Mouse (Mus musculus) fibroblast of lung, adult 2 months (primary cell): ENCODE results near the gene Slc1a7.

Source experiments
- DNase-seq: peaks from one replicate; pipeline ENCODE4 v3.0.0-alpha.2; 2011; ENCODE audit warnings: low read depth

Slc1a7 gene

DNA sequence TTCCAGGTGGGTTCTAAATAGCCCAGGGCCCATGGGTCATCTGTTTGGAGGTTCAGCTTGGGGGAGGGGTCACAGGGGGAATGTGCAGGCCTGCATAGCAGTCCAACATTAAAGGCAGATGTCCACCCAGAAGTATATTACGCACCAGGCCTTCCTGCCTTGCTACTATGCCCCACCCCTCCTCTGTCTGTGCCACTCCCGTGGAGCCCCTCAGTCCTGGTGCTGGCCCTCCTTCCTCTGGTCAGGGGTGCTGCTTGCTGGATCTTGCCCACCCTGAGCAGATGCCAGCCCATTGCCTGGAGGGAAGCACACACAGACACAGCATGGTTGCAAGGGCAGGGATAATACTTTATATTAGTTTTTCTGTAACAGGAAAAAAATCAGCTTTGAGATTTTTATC is 46.3 kb downstream of the Slc1a7 start:
- DNase-seq, result no peak

DNA sequence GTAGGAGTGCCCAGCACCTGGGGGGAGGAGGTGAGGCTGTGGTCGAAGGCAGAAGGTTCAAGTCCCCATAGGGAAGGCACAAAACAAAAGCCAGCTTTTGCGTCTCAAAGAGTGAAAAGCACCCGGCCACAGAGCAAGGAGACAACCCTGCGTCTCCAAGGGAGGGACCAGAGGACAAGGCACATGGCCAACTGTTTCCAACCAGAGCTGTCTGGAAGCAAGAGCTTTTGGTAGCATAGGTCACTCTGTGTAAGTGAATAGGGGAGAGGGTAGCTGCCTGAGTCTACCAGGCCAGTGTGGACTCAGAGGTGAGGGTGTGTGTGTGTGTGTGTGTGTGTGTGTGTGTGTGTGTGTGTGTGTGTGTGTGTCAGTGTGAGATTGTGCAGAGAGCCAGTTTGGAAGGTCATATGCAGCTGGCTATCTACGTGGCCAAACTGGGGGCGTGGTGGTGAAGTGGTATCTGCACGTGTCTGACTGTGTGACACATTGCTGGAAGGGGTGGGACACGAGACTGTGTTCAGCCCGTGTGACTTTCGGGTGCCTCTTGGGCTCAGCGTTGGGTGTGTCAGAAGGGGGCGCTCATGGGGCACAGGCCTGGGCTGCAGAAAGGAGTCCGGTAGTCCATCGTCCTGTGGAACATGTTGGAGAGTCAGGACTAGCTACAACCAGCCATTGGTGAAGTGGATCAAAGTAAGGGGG is 47.1 kb downstream of the Slc1a7 start:
- DNase-seq, result no peak

DNA sequence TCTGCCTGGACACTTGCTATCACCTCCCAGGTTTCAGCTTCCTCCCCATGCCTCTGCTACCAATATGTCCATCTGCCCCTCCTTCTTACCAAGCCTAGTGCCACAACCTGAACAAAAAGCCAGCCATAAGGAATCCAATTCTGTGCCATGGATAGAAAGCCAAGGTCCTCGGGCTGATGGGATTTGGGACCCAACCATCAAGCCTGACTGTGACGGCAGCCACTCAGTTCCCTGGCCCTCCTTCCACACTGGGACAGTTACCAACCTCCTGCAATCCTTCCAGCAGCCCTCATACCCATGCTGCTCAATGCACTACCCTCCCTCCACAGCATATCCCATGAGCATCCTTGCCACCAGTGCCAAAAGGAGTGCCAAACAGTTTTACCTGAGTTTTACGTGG is 48.2 kb downstream of the Slc1a7 start:
- DNase-seq, result no peak

DNA sequence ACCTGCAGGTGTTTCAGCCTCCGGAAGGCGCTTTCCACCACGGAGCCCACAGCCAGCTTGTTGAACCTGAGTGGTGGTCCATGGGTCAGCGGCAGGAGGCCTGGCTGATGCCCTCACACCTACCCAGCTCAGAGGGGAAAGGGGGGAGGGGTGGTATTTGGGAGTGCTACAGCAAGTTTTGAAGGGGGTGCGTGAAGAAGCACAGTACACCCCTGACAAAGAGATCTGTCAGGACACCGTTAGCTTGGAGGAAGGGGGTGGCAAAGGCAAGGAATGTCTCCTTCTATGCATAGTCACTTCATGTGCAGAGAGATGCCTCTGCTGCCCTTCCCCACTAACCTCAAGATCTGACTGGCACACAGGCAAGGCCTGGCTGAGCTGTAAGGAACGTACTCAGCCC is 49.7 kb downstream of the Slc1a7 start:
- DNase-seq, result no peak

DNA sequence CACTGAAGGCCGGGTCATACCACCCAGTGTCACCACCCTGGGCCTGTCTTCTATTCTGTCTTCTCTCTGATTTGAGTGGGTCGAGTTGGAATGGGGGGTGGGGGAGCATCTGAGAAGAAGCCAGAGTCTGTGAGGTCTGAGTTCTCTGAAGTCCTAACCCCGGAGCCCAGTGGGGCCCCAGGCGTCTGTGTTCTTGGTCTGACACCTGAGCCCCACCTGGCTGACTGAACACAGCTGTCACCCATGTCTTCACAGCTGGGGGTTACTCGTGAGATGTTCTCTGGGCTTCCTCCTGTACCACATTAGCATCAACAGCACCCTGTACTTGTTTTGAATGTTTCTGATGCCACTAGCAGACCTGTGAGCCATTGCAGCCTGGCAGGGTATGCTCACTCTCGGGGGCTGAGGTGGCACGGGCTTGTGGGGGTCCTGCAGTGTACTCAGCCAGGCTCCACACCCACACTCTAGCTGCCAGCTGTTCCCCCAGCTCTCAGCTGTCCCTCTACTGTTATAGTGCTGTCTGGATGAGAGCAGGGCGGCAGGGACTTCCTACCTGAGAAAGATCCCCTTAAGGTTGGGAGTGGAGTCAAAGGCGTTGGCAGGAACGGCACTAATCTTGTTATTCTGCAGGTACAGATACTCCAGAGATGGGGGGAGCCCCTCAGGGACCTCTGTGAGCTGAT is 50.2 kb downstream of the Slc1a7 start:
- no peak for DNase-seq

DNA sequence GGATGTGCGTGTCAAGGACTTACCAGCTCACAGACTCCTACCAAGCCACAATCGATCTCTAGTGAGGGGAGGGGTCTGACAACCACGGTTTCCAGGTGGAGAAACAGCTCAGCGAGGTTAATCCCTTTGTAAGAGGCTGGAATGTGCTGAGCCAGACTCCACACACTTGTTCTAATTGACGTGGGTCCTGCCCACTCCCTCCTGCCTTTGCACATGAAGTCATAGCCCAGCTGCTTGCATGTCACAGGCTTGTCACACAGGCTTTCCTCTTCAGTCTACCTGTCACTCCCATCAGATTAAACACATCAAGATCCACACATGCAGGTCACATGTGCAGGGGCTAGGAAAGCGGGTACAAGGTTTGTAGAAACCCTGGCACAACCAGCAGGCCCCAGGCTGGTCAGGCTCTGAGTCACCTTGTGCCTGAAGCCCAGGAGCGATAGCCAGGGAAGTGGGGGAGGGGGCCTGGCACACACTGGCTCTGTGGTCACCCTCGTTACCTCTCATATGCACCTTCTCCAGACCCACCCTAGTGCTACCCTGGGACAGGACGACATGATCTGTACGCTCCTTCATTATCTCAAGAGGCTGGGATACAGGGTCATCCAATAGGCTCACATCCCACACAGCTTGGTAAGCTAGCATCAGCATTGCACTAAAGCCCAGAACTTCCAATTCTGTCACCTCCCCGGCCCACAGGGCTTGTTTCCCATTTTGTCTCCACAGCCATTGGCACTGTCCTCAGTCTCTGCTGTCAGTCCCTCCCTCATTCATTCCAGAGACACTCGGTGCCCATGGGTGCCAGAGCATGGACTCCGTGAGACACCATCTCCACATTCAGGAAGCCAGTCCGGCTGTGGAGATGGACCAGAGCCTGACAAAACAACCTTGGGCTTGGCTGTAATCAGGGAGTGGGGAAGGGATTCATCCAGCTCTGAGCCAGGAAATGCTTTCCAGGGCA is 51.1 kb downstream of the Slc1a7 start:
- no peak for DNase-seq

DNA sequence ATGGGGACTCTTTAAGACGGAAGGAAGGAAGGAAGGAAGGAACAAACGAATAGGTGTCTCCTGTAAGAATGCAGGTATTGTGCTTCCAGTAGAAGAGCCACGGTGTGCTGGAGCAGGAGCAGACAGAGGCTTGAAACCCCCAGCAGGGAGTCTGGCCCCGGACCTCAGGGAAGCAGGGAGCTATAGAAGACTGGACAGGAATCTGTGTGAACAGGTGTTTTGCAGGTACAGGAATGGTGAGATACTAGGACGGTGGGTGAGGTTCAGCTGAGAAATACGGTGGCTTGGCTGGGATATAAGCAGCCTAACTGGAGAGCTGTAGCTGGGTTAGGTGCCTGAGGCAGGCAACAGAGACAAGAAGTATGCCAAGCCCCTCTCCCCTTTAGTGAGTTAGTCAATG is 52.0 kb downstream of the Slc1a7 start:
- no peak for DNase-seq

DNA sequence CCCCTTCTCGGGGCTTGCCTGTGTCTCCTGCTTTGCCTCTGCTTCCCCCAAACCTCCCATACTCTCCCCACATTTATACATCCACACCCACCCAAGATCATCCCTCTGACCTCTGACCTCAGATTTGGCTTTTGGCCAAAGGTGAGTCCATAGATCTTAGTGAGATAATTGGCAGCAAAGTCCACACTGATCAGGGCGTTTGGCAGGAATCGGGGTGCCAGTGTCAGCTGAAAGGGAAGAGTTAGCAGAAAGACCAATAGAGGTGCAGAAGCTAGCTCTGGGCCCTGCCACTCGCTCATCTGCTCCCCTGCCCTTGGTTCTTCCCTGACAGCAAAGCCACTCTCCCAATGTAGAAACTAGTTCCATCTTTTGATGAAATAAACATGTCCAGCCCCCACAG is 55.1 kb downstream of the Slc1a7 start:
- no peak for DNase-seq

DNA sequence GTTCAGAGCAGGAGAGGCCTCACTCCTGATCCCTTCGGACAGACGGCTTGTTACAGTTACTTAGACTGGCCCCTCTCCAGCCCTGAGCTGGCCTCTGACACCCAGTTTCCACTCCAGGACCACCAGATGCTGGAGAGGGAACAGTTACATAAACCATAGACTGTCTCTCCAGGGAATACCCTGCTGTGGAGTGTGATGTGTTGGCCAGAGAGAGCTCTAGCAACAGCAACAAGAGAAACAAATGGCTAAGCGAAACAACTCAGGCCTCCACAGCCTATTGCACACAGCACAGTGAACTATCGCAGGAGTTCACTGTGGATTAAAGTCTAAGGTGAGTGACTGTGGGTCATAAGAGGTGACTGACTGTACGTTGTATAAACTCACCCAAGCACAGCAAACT is 56.5 kb downstream of the Slc1a7 start:
- DNase-seq, result no peak

DNA sequence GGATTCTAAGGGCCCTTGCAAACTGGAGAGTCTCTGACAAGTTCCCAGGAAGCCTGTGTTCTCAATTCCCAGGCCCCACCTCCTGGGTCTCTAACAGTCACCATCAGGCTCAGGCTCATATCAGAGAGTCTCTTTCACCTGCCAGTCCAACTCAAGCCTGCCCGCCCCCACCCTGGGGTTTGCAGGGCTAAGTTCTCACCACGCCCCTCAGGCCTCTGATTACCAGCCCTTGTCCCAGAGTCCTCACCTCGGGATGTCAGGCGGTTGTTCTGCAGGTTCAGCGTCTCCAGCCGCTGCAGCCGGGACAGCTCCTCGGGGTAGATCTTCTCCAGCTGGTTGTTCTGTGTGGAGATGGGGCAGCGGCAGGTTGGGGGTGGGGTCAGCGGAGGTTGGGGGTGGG is 57.1 kb downstream of the Slc1a7 start:
- DNase-seq, result no peak

DNA sequence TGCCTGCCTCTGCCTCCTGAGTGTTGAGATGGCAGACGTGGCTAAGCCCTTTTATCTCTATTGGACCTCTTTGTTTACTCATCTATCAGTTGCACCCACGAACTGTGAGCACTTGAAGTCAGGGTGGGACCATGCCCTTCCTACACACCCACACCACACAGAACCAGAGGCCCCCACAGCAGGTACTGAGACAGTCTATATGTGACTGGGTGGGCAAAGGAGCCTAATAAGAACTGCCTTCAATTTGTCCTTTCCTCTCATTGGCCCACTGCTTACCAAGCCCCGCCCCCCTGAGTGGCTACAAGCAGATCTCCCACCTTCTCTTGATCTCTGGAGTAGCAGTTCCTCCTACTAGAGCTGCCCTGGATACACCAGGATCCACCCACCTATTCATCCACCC is 58.1 kb downstream of the Slc1a7 start:
- no peak for DNase-seq

DNA sequence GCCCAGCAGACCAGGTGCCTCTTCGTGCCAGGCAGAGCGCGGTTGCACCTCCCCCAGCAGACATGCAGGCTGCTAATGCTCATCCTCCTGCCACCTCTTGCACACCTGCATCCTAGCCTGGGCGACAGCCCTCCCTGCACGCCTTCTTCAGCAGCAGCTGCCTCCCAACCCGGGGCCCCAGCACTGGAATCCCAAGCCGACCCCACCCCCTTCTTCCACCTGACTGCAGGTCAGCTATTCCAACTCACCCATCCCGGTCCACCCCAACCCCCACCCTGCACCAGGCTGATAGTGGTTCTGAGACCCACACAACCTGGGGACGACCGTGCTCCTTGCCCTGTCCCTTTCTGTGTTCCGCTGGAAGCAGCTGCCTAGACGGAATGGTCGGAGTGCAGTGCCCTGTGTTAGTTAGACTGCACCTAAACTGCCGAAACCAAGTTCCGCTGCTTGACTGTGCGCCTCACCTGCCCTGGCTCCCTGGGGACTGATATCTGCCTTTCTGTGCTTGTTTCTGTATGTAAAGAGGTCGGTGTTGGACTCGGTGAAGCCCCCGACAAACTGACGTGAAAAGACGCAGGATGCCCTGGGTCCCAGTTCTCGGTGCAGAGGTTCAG is 62.9 kb downstream of the Slc1a7 start:
- DNase-seq, result no peak

DNA sequence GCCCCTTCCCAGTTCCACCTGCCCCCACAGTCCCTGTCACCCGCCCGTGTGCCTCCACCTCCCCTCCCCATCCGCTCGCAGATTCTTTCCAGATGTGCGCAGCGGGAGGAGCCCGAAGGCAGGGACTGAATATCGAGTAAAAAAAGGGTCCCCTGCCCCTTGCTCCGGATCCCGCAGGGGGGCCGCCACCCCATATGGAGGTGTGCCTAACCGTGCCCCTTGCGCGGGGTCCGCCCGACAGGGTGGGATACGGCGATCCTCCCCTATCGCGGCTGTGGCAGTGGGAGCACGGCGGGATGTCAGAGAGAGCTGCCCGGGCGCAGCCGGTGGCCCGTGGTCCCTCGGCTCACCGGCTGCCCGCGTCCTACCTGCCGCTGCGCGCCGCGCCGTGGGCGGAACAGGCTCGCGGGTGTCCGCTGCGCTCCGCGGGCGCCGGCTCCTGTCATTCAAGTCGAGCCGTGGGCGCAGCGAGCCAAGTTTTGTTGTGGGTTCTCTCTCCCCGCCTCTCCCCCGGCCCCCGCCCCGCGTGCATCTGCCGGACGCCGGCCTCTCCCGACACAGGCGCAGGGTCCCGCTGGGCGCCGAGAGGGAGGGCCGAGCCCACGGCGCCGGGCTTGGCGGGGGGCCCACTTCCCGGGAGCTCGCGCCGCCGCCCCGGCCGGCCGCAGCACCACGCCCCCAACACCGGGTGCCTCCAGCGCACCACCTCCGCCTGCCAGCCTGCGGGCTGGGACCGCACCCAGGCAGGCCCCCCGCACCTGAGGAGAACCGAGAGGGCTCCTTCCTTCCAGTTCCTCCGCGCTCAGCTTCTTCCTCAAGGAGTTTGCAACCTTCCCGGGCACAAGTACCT is 63.6 kb downstream of the Slc1a7 start:
- DNase-seq, result no peak

DNA sequence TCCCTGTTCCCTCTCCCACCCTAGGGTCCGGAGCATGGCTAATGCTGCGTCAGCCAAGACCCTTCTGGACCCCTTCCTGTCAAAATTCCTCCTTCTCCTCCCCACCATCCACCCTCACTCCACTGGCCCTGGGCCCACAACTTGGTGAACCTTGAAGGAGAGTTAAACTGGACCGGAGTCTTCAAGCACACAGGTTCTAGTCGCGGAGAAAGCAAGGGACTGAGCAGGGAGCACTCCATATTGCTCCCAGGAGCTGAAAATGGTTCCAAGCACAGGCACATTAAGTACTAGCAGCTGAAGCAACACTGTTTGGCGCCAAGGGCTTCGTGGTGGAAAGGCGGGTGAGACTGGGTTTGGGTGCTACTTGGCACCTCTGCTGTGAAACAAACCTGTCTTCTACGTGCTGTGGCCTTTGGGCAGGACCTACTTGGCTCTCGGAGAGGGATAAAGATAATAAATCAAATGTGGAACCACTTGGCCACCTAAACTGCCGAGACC is 64.3 kb downstream of the Slc1a7 start:
- peak; percentile 46 for DNase-seq

DNA sequence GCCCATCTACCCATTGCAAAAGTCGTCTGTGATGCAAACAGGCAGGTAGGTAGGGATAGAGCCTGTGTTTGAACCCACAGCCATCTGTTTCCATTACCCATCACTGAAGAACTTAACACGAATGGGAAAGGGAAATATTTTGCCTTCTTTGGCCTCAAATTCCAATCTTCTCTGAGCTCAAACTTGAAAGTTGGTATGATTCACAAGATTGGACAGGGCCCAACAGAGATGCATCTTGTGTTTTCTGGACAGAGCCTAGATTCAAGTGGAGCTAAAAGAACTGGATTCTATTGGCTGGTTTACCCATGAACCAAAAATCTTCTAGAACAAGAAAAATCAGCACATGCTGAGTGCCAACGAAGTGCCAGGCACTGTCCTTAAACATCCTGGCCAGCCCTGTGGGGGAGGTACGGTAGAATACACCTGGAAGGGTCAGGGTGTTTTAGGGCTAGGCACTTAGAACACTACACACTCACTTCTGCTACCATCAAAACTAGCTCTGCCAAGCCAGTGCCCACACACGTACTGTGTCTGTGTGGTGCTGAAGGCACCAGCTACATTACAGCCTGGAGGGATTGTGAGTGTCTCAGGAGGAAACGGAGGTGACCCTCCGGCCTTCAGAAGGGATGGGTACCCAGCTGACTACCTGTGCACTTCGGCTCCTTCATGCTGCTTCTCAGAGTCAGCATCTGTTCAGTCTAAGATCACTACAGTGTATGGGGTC is 65.1 kb downstream of the Slc1a7 start:
- peak; percentile 51 for DNase-seq

DNA sequence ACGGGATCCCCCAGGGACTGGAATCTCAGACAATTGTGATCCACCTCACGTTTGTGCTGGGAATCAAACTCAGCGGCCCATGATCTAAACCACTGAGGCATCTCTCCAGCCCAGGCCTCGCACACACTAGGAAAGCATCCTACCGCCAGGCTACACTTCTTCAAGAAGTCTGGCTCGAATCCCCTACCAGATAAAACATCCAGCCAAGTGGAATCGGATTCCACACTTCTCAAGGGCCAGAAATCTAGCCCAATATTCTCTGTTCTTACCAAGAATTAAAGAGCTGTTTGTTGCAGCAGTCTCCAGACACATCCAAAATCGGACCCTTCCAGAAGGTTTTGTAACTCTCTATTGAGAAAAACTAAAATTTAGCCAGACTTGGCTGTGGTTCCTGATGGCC is 68.9 kb downstream of the Slc1a7 start:
- DNase-seq, result no peak

DNA sequence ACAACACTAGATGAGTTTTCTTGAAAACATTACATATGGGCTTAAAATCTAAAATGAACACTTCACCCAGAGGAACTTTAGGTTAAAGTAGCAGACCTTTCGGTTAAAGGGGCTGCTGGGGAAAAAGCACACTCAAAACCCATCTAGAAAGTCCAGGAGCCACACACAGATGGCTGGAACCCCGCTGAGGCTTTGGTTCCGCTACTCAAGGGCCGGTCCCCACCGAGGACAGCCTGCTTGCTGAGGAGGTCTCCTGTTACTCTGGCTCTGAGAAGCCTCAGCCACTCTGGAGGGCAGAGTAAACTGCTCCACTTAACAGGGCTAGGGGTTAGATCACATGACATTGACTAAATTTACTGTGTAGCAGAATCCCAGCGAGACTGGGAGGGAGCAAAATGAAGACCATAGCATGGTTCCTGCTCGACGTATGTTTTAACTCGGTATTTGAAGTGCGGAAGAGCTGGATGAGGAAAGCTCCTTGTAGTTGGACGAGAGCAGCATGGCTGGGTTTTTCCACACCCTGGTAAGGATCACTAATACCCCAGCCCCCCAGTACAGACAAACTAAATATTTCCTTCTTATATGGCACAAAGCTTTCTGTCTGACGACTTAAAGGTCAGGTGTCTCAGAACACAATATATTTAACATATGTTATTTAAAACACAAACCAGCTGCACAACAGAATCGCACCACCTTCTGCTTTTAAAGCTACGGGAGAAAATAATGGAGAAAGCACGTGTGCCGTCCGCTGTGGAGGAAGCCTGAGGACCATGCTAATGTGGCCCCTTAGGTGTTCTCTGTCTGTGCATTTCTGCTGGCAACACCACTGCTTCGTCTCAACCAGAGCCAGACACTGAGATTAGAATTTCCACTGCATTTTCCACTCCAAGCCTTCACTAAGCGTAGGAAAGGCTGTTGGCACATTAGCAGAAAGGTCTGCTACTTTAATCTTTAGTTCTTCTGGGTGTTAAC is 77.3 kb downstream of the Slc1a7 start:
- no peak for DNase-seq

DNA sequence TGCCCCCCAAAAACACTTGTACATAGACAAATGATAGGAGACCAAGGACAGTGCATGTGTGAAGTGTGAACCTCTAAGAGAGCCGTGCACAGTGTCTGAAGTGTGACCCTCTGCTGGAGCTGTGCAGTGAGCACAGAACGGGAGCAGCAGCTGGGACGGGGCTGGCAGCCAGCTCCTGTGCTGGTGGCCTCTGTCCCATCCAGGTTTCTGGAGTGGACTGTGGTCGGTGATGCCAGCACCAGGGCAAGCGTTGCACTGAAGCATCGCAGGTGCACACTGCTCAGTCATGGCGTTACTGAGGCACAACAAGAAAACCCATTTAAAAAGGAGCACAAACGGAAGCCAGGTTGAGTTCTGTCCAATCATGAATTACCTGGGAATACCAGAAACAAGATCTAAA is 78.0 kb downstream of the Slc1a7 start:
- DNase-seq, result no peak

DNA sequence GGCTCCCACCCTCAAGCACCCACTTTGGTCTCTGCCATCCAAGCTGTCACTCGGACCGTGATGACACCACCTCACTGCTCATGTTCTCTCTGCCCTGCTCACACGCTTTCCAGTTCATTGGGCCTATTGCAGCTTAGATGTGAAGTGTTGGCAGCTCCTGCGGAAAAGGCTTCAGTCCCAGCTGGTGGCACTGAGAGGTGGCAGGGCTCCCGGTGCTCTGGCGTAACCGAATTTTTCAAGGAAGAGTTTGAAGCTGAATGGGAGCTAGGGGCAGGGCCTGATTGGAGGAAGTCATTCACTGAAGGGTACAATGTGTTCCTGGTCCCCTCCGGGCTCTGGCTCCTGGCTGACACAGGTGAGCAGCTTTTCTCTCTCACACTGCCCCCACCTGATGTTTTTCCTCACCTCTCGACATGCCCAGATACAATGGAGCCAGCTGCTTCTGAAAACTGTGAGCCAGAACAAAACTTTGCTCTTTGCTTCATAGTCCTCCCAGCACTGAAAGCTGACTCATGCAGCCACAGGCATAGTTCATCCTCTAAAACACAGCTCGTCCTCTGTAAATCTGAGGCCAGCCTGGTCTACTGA is 83.6 kb downstream of the Slc1a7 start:
- no peak for DNase-seq
